Mouse (Mus musculus): ENCODE measurements at regions not wholly inside any gene's neighbourhood (a gene's known extent, or its start where the extent isn't known, plus 50 kb on each side); places are given as distances from the start of the nearest gene placed in this dataset.
A peak's percentile ranks its signal among the peaks of the same experiment; 100 is the strongest.

GRCm38 (mm10) chr2:133181216-133181615 lies 235.5 kb upstream of the Fermt1 start:
- ATAC-seq (replicated peaks; ENCODE audit: insufficient number of reproducible peaks, low FRiP score, low TSS enrichment): no peak
- Histone ChIP-seq H3K4me1 (ENCODE audit: control insufficient read depth, insufficient read depth, low read length) (no peaks in the 10 kb centered on the region), H3K27ac (ENCODE audit: low read depth, low read length) (no peak overlapping the region), H3K4me3 (ENCODE audit: low read depth, low read length) (no peak overlapping the region), H3K36me3 (ENCODE audit: control insufficient read depth, insufficient read depth, low read length) (no peaks in the 10 kb centered on the region), H3K9ac (ENCODE audit: low read depth, low read length) (no peak overlapping the region), H3K4me2 (no peak overlapping the region), H3K9me3 (replicated peaks; ENCODE audit: control insufficient read depth, low read length) (no peaks in the 10 kb centered on the region), H3K27me3 (ENCODE audit: control insufficient read depth, insufficient read depth, low read length) (no peaks in the 10 kb centered on the region)
- WGBS (ENCODE audit: insufficient replicate concordance): 91% methylated on average over 1 of the region's 1 CpGs

GRCm38 (mm10) chr2:133182920-133183319 lies 237.2 kb upstream of the Fermt1 start:
- no peaks in the 10 kb centered on the region for H3K36me3 ChIP-seq (ENCODE audit: control insufficient read depth, insufficient read depth, low read length)
- WGBS (ENCODE audit: insufficient replicate concordance): 71% methylated on average over 4 of the region's 4 CpGs
- H3K9ac ChIP-seq (ENCODE audit: low read depth, low read length): no peak overlapping the region
- H3K4me2 ChIP-seq: no peak overlapping the region
- no peaks in the 10 kb centered on the region for H3K27me3 ChIP-seq (ENCODE audit: control insufficient read depth, insufficient read depth, low read length)
- no peaks in the 10 kb centered on the region for H3K4me1 ChIP-seq (ENCODE audit: control insufficient read depth, insufficient read depth, low read length)
- no peak overlapping the region for H3K27ac ChIP-seq (ENCODE audit: low read depth, low read length)
- no peaks in the 10 kb centered on the region for H3K9me3 ChIP-seq (replicated peaks; ENCODE audit: control insufficient read depth, low read length)
- no peak overlapping the region for H3K4me3 ChIP-seq (ENCODE audit: low read depth, low read length)
- no peak for ATAC-seq (replicated peaks; ENCODE audit: insufficient number of reproducible peaks, low FRiP score, low TSS enrichment)

GRCm38 (mm10) chr2:133204295-133204866 lies 258.7 kb upstream of the Fermt1 start:
- Histone ChIP-seq H3K4me1 (ENCODE audit: control insufficient read depth, insufficient read depth, low read length) (no peaks in the 10 kb centered on the region), H3K9me3 (replicated peaks; ENCODE audit: control insufficient read depth, low read length) (no peaks in the 10 kb centered on the region), H3K36me3 (ENCODE audit: control insufficient read depth, insufficient read depth, low read length) (no peaks in the 10 kb centered on the region), H3K27ac (ENCODE audit: low read depth, low read length) (no peak overlapping the region), H3K9ac (ENCODE audit: low read depth, low read length) (no peak overlapping the region), H3K4me2 (no peak overlapping the region), H3K27me3 (ENCODE audit: control insufficient read depth, insufficient read depth, low read length) (no peaks in the 10 kb centered on the region), H3K4me3 (ENCODE audit: low read depth, low read length) (no peak overlapping the region)
- ATAC-seq (replicated peaks; ENCODE audit: insufficient number of reproducible peaks, low FRiP score, low TSS enrichment): no peak
- 27% methylated on average over 5 of the region's 5 CpGs for WGBS (ENCODE audit: insufficient replicate concordance)

GRCm38 (mm10) chr2:133208498-133208897 lies 262.8 kb upstream of the Fermt1 start:
- H3K27me3 ChIP-seq (ENCODE audit: control insufficient read depth, insufficient read depth, low read length): no peaks in the 10 kb centered on the region

GRCm38 (mm10) chr2:133221762-133222556 lies 276.3 kb upstream of the Fermt1 start:
- H3K4me2 ChIP-seq: no peak overlapping the region
- H3K9me3 ChIP-seq (replicated peaks; ENCODE audit: control insufficient read depth, low read length): no peaks in the 10 kb centered on the region
- ATAC-seq (replicated peaks; ENCODE audit: insufficient number of reproducible peaks, low FRiP score, low TSS enrichment): no peak
- H3K4me1 ChIP-seq (ENCODE audit: control insufficient read depth, insufficient read depth, low read length): no peaks in the 10 kb centered on the region
- H3K4me3 ChIP-seq (ENCODE audit: low read depth, low read length): no peak overlapping the region
- no peaks in the 10 kb centered on the region for H3K36me3 ChIP-seq (ENCODE audit: control insufficient read depth, insufficient read depth, low read length)
- H3K27me3 ChIP-seq (ENCODE audit: control insufficient read depth, insufficient read depth, low read length): no peaks in the 10 kb centered on the region
- 68% methylated on average over 4 of the region's 4 CpGs for WGBS (ENCODE audit: insufficient replicate concordance)
- no peak overlapping the region for H3K27ac ChIP-seq (ENCODE audit: low read depth, low read length)
- H3K9ac ChIP-seq (ENCODE audit: low read depth, low read length): no peak overlapping the region

More at GRCm38 (mm10) chr2:133208498-133208897, 262.8 kb upstream of the Fermt1 start:
- Histone ChIP-seq H3K4me2 (no peak overlapping the region), H3K4me3 (ENCODE audit: low read depth, low read length) (no peak overlapping the region), H3K36me3 (ENCODE audit: control insufficient read depth, insufficient read depth, low read length) (no peaks in the 10 kb centered on the region), H3K9ac (ENCODE audit: low read depth, low read length) (no peak overlapping the region), H3K9me3 (replicated peaks; ENCODE audit: control insufficient read depth, low read length) (no peaks in the 10 kb centered on the region), H3K4me1 (ENCODE audit: control insufficient read depth, insufficient read depth, low read length) (no peaks in the 10 kb centered on the region), H3K27ac (ENCODE audit: low read depth, low read length) (no peak overlapping the region)
- no peak for ATAC-seq (replicated peaks; ENCODE audit: insufficient number of reproducible peaks, low FRiP score, low TSS enrichment)
- 34% methylated on average over 4 of the region's 4 CpGs for WGBS (ENCODE audit: insufficient replicate concordance)

GRCm38 (mm10) chr2:133235175-133235920 lies 289.6 kb upstream of the Fermt1 start:
- Histone ChIP-seq H3K4me3 (ENCODE audit: low read depth, low read length) (no peak overlapping the region), H3K27ac (ENCODE audit: low read depth, low read length) (no peak overlapping the region), H3K27me3 (ENCODE audit: control insufficient read depth, insufficient read depth, low read length) (no peaks in the 10 kb centered on the region), H3K9me3 (replicated peaks; ENCODE audit: control insufficient read depth, low read length) (no peaks in the 10 kb centered on the region), H3K36me3 (ENCODE audit: control insufficient read depth, insufficient read depth, low read length) (no peaks in the 10 kb centered on the region), H3K9ac (ENCODE audit: low read depth, low read length) (no peak overlapping the region), H3K4me1 (ENCODE audit: control insufficient read depth, insufficient read depth, low read length) (no peaks in the 10 kb centered on the region), H3K4me2 (no peak overlapping the region)
- ATAC-seq (replicated peaks; ENCODE audit: insufficient number of reproducible peaks, low FRiP score, low TSS enrichment): no peak
- WGBS (ENCODE audit: insufficient replicate concordance): 74% methylated on average over 4 of the region's 4 CpGs

- WGBS (ENCODE audit: insufficient replicate concordance): 81% methylated on average over 2 of the region's 2 CpGs
- Histone ChIP-seq H3K27me3 (ENCODE audit: control insufficient read depth, insufficient read depth, low read length) (no peaks in the 10 kb centered on the region), H3K4me2 (no peak overlapping the region), H3K27ac (ENCODE audit: low read depth, low read length) (no peak overlapping the region), H3K4me3 (ENCODE audit: low read depth, low read length) (no peak overlapping the region), H3K9ac (ENCODE audit: low read depth, low read length) (no peak overlapping the region), H3K4me1 (ENCODE audit: control insufficient read depth, insufficient read depth, low read length) (no peaks in the 10 kb centered on the region), H3K36me3 (ENCODE audit: control insufficient read depth, insufficient read depth, low read length) (no peaks in the 10 kb centered on the region), H3K9me3 (replicated peaks; ENCODE audit: control insufficient read depth, low read length) (no peaks in the 10 kb centered on the region)
- no peak for ATAC-seq (replicated peaks; ENCODE audit: insufficient number of reproducible peaks, low FRiP score, low TSS enrichment)
Observed at GRCm38 (mm10) chr2:133252131-133252530, 299.8 kb upstream of the Bmp2 start.

GRCm38 (mm10) chr2:133274424-133274823 lies 277.5 kb upstream of the Bmp2 start:
- no peaks in the 10 kb centered on the region for H3K27me3 ChIP-seq (ENCODE audit: control insufficient read depth, insufficient read depth, low read length)
- H3K9me3 ChIP-seq (replicated peaks; ENCODE audit: control insufficient read depth, low read length): no peaks in the 10 kb centered on the region
- 0 out of 2 replicates have a peak, but pooled peaks cover 8% of the 10 kb centered on the region for H3K4me1 ChIP-seq (ENCODE audit: control insufficient read depth, insufficient read depth, low read length)
- ATAC-seq (replicated peaks; ENCODE audit: insufficient number of reproducible peaks, low FRiP score, low TSS enrichment): no peak
- 12% methylated on average over 4 of the region's 4 CpGs for whole genome bisulfite sequencing (ENCODE audit: insufficient replicate concordance)
- peak overlapping the region; percentile 7 for H3K4me2 ChIP-seq
- no peak overlapping the region for H3K9ac ChIP-seq (ENCODE audit: low read depth, low read length)
- no peaks in the 10 kb centered on the region for H3K36me3 ChIP-seq (ENCODE audit: control insufficient read depth, insufficient read depth, low read length)
- H3K4me3 ChIP-seq (ENCODE audit: low read depth, low read length): no peak overlapping the region
- peak overlapping the region; percentile 73 for H3K27ac ChIP-seq (ENCODE audit: low read depth, low read length)

Data from heart, embryonic 11.5 days (tissue).